Mouse (Mus musculus): ENCODE measurements around the gene Frmpd3. TPM values are rescaled to one million over a fixed set of nuclear protein-coding genes. Genes with fewer than 3 reads are reported as not detected.
A peak's percentile ranks its signal among the peaks of the same experiment; 100 is the strongest.

The Frmpd3 gene
- polyA plus RNA-seq, 1 experiment from 2014 or later, result 0.04 TPM

GRCm38 (mm10) chrX:140456279-140456731 lies 114.2 kb downstream of the Frmpd3 start, which contains the start of gene Prps1:
Prps1 (plus strand) TSS chrX:140456613.
- peak; percentile 97 for ATAC-seq (ENCODE audit: insufficient read depth)
- Histone ChIP-seq H3K27me3 (ENCODE audit: insufficient read depth, low read length) (no peaks in the 10 kb centered on the region), H3K9me3 (ENCODE audit: low read depth, low read length) (no peaks in the 10 kb centered on the region), H3K4me2 (peak within 1 kb of the TSS; percentile 63), H3K9ac (peak within 1 kb of the TSS; percentile 52), H3K36me3 (ENCODE audit: insufficient read depth) (no peaks in the 10 kb centered on the region), H3K4me1 (ENCODE audit: insufficient read depth) (no peaks in the 10 kb centered on the region), H3K4me3 (ENCODE audit: low read depth, low read length) (peak within 1 kb of the TSS; percentile 52), H3K27ac (ENCODE audit: low read depth) (no peak within 1 kb of the TSS)
- WGBS, result 13% methylated on average over 26 of the region's 26 CpGs
- no peak for TF ChIP-seq CTCF (IDR thresholded peaks at IDR 0.05; ENCODE audit: low read depth)
- peak; percentile 95 for DNase-seq

- Histone ChIP-seq H3K4me3 (ENCODE audit: low read depth, low read length) (peak overlapping the region; percentile 52), H3K4me2 (peak overlapping the region; percentile 63), H3K4me1 (ENCODE audit: insufficient read depth) (no peaks in the 10 kb centered on the region), H3K36me3 (ENCODE audit: insufficient read depth) (no peaks in the 10 kb centered on the region), H3K9me3 (ENCODE audit: low read depth, low read length) (no peaks in the 10 kb centered on the region), H3K27me3 (ENCODE audit: insufficient read depth, low read length) (no peaks in the 10 kb centered on the region), H3K27ac (ENCODE audit: low read depth) (no peak overlapping the region), H3K9ac (peak overlapping the region; percentile 52)
- peak; percentile 59 for DNase-seq
- no peak for TF ChIP-seq CTCF (IDR thresholded peaks at IDR 0.05; ENCODE audit: low read depth)
- WGBS, result 12% methylated on average over 39 of the region's 39 CpGs
- peak; percentile 64 for ATAC-seq (ENCODE audit: insufficient read depth)
Measured at GRCm38 (mm10) chrX:140456751-140457491, 114.9 kb downstream of the Frmpd3 start.

- ATAC-seq (ENCODE audit: insufficient read depth) (0 out of 2 replicates have a peak, but pooled peaks have one; percentile 22), DNase-seq (peak; percentile 19)
- peak overlapping the region; percentile 63 for H3K4me2 ChIP-seq
- H3K4me1 ChIP-seq (ENCODE audit: insufficient read depth), result no peaks in the 10 kb centered on the region
- no peaks in the 10 kb centered on the region for H3K27me3 ChIP-seq (ENCODE audit: insufficient read depth, low read length)
- H3K36me3 ChIP-seq (ENCODE audit: insufficient read depth), result no peaks in the 10 kb centered on the region
- H3K4me3 ChIP-seq (ENCODE audit: low read depth, low read length), result peak overlapping the region; percentile 52
- no peaks in the 10 kb centered on the region for H3K9me3 ChIP-seq (ENCODE audit: low read depth, low read length)
- WGBS, result 13% methylated on average over 12 of the region's 12 CpGs
- H3K9ac ChIP-seq, result peak overlapping the region; percentile 52; the same call in 1 of the 2 replicates
- H3K27ac ChIP-seq (ENCODE audit: low read depth), result no peak overlapping the region
- TF ChIP-seq CTCF (IDR thresholded peaks at IDR 0.05; ENCODE audit: low read depth), result no peak
Measured at GRCm38 (mm10) chrX:140457502-140457901, 115.4 kb downstream of the Frmpd3 start.

- DNase-seq, result no peak
- Histone ChIP-seq H3K36me3 (ENCODE audit: insufficient read depth) (no peaks in the 10 kb centered on the region; the same call in 1 of the 2 replicates), H3K27ac (ENCODE audit: low read depth) (no peak overlapping the region), H3K4me3 (ENCODE audit: low read depth, low read length) (no peak overlapping the region), H3K9me3 (ENCODE audit: low read depth, low read length) (no peaks in the 10 kb centered on the region), H3K4me1 (ENCODE audit: insufficient read depth) (no peaks in the 10 kb centered on the region), H3K9ac (no peak overlapping the region), H3K4me2 (no peak overlapping the region), H3K27me3 (ENCODE audit: insufficient read depth, low read length) (no peaks in the 10 kb centered on the region)
- no peak for TF ChIP-seq CTCF (IDR thresholded peaks at IDR 0.05; ENCODE audit: low read depth)
- ATAC-seq (ENCODE audit: insufficient read depth), result no peak
- WGBS, result 87% methylated on average over 6 of the region's 6 CpGs
Measured at GRCm38 (mm10) chrX:140478231-140478630, 136.2 kb downstream of the Frmpd3 start.

GRCm38 (mm10) chrX:140479171-140479570 lies 137.1 kb downstream of the Frmpd3 start:
- peak; percentile 67 for TF ChIP-seq CTCF (IDR thresholded peaks at IDR 0.05; ENCODE audit: low read depth)
- Histone ChIP-seq H3K9ac (no peak overlapping the region), H3K4me1 (ENCODE audit: insufficient read depth) (no peaks in the 10 kb centered on the region), H3K4me2 (no peak overlapping the region), H3K36me3 (ENCODE audit: insufficient read depth) (no peaks in the 10 kb centered on the region; the same call in 1 of the 2 replicates), H3K27me3 (ENCODE audit: insufficient read depth, low read length) (no peaks in the 10 kb centered on the region), H3K4me3 (ENCODE audit: low read depth, low read length) (no peak overlapping the region), H3K9me3 (ENCODE audit: low read depth, low read length) (no peaks in the 10 kb centered on the region), H3K27ac (ENCODE audit: low read depth) (no peak overlapping the region)
- 48% methylated on average over 5 of the region's 5 CpGs for WGBS
- peak; percentile 49 for DNase-seq
- no peak for ATAC-seq (ENCODE audit: insufficient read depth)

MicroRNA genes within 50 kb of the gene (microRNA counts, 519-probe panel; counts per million panel counts)
- 1,912 counts per million, percentile 19 among the panel's probes with 10 or more counts for microRNA mmu-miR-3475

Small RNA genes lying within 50 kb of the gene (microRNA-seq; reads per million reads assigned to microRNA genes)
- 5.7 reads per million, percentile 18 among the genes with 10 or more reads in this experiment for gene Mir3475 (ENCODE audit: borderline number of aligned reads)

Other genes with a start within 250 kb of the Frmpd3 start
- gene Prps1, start 114.3 kb downstream of the Frmpd3 start, polyA plus RNA-seq (2014; fragmentation: Nextera tagmentation; extraction: Ambion mirVana), result 48.7 and 49.6 TPM in 2 replicates